Mouse (Mus musculus) heart, embryonic 16.5 days (tissue): ENCODE measurements around the gene Card6. TPM values are rescaled to one million over a fixed set of nuclear protein-coding genes. Genes with fewer than 3 reads are reported as not detected.

Source experiments
- ATAC-seq: fragments of 200-750 bp; cut with Nextera tagmentation; replicated peaks from 2 replicates; pipeline ENCODE4 v1.8.0; 2017; ENCODE audit warnings: moderate number of reproducible peaks; ENCODE audit not compliant: insufficient read depth, low FRiP score; ENCODE audit errors: extremely low read depth
- H3K27ac ChIP-seq: fragments of 300-500 bp; sonication (generic); 2 replicates; pipeline ENCODE4 v1.5.1; 2014; ENCODE audit warnings: mild to moderate bottlenecking, low read length, control low read depth, moderate library complexity
- H3K27me3 ChIP-seq: fragments of 300-500 bp; sonication (generic); 2 replicates; pipeline ENCODE4 v1.6.1; 2014; ENCODE audit warnings: low read length, mixed read lengths; ENCODE audit not compliant: control insufficient read depth, insufficient read depth
- H3K36me3 ChIP-seq: fragments of 300-500 bp; sonication (generic); 2 replicates; pipeline ENCODE4 v1.6.1; 2014; ENCODE audit not compliant: control insufficient read depth, insufficient read depth
- H3K4me1 ChIP-seq: fragments of 300-500 bp; sonication (generic); 2 replicates; pipeline ENCODE4 v1.6.1; 2014; ENCODE audit warnings: low read length, mixed read lengths; ENCODE audit not compliant: control insufficient read depth, insufficient read depth
- H3K4me2 ChIP-seq: fragments of 300-500 bp; sonication (generic); 2 replicates; pipeline ENCODE4 v1.6.1; 2014; ENCODE audit warnings: low read depth, mild to moderate bottlenecking, control low read depth, low read length
- H3K4me3 ChIP-seq: fragments of 300-500 bp; sonication (generic); 2 replicates; pipeline ENCODE4 v1.5.1; 2014; ENCODE audit warnings: mild to moderate bottlenecking, control low read depth, low read length
- H3K9ac ChIP-seq: fragments of 300-500 bp; sonication (generic); 2 replicates; pipeline ENCODE4 v1.6.1; 2014; ENCODE audit warnings: low read length, control low read depth
- H3K9me3 ChIP-seq: fragments of 300-500 bp; sonication (generic); replicated peaks from 2 replicates; pipeline ENCODE4 v1.6.1; 2016; ENCODE audit warnings: low read length; ENCODE audit not compliant: control insufficient read depth
- WGBS: fragments of 180-500 bp; shearing (Covaris S2); extraction: QIAGEN DNeasy Blood & Tissue Kit; methylation state at CpG from one replicate; pipeline ENCODE4 v1.1.7; 2014; 5-methylcytosine and 5-hydroxymethylcytosine counted together
- polyA plus RNA-seq: library from polyadenylated mRNA; unstranded; fragments of >200 nt; fragmentation: Nextera tagmentation; extraction: Ambion mirVana; gene quantifications from 2 replicates; pipeline ENCODE4 v1.2.1, GENCODE M21; 2015

Card6 gene
- polyA plus RNA-seq, 1 experiment from 2014 or later = 1.9 TPM

- no peak for ATAC-seq
Observed at GRCm38 (mm10) chr15:5106293-5106692, 2.0 kb downstream of the Card6 start.

DNA sequence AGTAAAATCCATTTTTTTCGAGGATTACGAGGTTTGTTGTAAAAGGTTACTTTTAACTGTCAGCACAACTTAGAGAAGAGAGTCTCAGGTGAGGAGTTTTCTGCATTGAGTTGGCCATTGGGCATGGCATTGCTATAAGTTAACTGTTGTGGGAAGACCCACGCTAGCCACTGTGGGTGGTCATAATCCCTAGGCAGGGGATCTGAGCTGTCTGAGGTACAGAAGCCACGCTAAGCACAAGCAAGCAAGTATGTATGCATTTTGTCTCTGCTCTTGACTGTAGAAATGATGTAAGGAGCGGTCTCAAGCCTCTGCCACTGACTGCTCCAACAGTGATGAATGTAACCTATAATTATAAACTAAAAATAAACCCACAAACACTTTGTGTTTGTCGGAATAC is 2.4 kb downstream of the Card6 start:
- no peak overlapping the region for H3K27ac ChIP-seq
- 85% methylated on average over 6 of the region's 6 CpGs for WGBS
- H3K9ac ChIP-seq = no peak overlapping the region
- no peak overlapping the region for H3K4me3 ChIP-seq
- H3K4me2 ChIP-seq = no peak overlapping the region
- no peaks in the 10 kb centered on the region for H3K27me3 ChIP-seq
- no peak for ATAC-seq
- peaks cover 2% of the 10 kb centered on the region; the same call in 1 of the 2 replicates for H3K36me3 ChIP-seq
- no peaks in the 10 kb centered on the region for H3K4me1 ChIP-seq
- no peaks in the 10 kb centered on the region for H3K9me3 ChIP-seq

More at GRCm38 (mm10) chr15:5106293-5106692, 2.0 kb downstream of the Card6 start:
- no peak overlapping the region for H3K4me3 ChIP-seq
- no peak overlapping the region for H3K27ac ChIP-seq
- H3K9me3 ChIP-seq = no peaks in the 10 kb centered on the region
- 53% methylated on average over 2 of the region's 2 CpGs for WGBS
- H3K4me2 ChIP-seq = no peak overlapping the region
- H3K4me1 ChIP-seq = no peaks in the 10 kb centered on the region
- no peak overlapping the region for H3K9ac ChIP-seq
- H3K36me3 ChIP-seq = peaks cover 2% of the 10 kb centered on the region; the same call in 1 of the 2 replicates
- no peaks in the 10 kb centered on the region for H3K27me3 ChIP-seq

DNA sequence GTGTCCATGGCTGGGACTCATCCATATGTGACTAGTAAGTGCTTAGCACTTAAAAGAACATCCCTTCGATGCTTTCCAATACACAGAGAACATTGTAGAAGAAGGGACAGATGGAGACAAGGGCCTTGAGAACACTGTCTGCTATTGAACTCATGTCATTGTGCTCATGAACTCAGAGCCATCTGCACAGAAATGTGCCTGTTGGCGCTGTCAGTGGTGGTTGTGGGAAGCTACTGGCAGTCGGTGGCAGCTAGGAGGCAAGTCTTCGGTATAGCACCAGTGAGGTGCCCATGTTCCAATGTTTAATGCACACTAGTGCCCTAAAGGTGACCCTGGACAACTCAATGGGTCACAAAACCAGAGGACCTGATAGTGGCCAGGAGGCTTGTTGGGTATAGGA is 6.0 kb downstream of the Card6 start:
- H3K27me3 ChIP-seq = no peaks in the 10 kb centered on the region
- no peaks in the 10 kb centered on the region for H3K9me3 ChIP-seq
- no peaks in the 10 kb centered on the region for H3K4me1 ChIP-seq
- no peak overlapping the region for H3K4me2 ChIP-seq
- 92% methylated on average over 4 of the region's 4 CpGs for WGBS
- no peak overlapping the region for H3K9ac ChIP-seq
- ATAC-seq = no peak
- H3K4me3 ChIP-seq = no peak overlapping the region
- H3K27ac ChIP-seq = no peak overlapping the region
- peaks cover 2% of the 10 kb centered on the region for H3K36me3 ChIP-seq

DNA sequence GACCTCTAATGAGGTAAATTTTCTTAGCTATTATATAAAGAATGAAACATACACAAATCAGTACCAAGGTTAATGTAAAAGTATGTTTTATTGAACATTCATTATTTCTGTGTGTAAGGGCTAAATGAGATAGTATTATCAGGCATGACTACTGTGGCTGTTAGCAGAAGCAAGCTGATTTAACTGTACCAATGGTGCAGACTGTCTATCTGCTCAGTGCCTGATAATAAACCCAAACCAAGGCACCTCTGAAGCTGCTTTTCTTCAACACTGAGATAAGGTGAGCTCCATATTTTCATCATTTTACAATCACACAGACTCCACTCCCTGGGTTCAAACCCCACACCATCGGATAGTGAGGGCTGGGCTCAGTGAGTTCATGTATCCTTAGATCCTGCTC is 11.0 kb downstream of the Card6 start:
- Histone ChIP-seq H3K36me3 (no peaks in the 10 kb centered on the region; the same call in 1 of the 2 replicates), H3K27ac (no peak overlapping the region), H3K4me3 (no peak overlapping the region), H3K27me3 (no peaks in the 10 kb centered on the region), H3K9ac (no peak overlapping the region), H3K4me1 (no peaks in the 10 kb centered on the region), H3K4me2 (no peak overlapping the region), H3K9me3 (peaks cover 3% of the 10 kb centered on the region; the same call in 1 of the 2 replicates)
- 86% methylated on average over 1 of the region's 1 CpGs for WGBS
- no peak for ATAC-seq

- H3K4me2 ChIP-seq = no peak overlapping the region
- no peaks in the 10 kb centered on the region for H3K27me3 ChIP-seq
- no peaks in the 10 kb centered on the region; the same call in 1 of the 2 replicates for H3K36me3 ChIP-seq
- no peaks in the 10 kb centered on the region for H3K4me1 ChIP-seq
- no peak overlapping the region for H3K27ac ChIP-seq
- ATAC-seq = no peak
- H3K4me3 ChIP-seq = no peak overlapping the region
- H3K9ac ChIP-seq = no peak overlapping the region
- H3K9me3 ChIP-seq = peaks cover 3% of the 10 kb centered on the region; the same call in 1 of the 2 replicates
- WGBS = 84% methylated on average over 11 of the region's 11 CpGs
Observed at GRCm38 (mm10) chr15:5095534-5096301, 12.6 kb downstream of the Card6 start.

DNA sequence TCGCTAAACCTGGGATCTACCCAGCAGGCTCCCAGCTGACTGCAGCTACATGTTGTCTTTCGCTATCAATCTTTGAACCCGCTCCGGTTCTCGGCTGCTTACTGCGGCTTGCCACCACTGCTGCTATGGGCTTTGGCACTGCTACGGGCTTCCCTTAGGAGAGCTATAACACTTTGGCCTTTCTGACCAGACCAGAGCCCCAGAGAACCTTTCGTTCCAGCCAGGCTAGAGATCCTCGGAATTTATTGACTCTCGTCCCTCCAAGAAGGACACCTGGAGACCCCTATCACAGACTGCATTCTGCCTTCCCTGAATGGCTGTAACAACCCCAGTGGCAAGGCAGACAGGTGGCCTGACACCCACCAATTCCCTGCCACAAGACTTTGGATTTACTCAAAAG is 18.2 kb downstream of the Card6 start:
- Histone ChIP-seq H3K9me3 (peaks cover 2% of the 10 kb centered on the region; the same call in 1 of the 2 replicates), H3K4me3 (no peak overlapping the region), H3K27ac (no peak overlapping the region), H3K27me3 (no peaks in the 10 kb centered on the region), H3K9ac (no peak overlapping the region), H3K4me1 (no peaks in the 10 kb centered on the region), H3K36me3 (no peaks in the 10 kb centered on the region), H3K4me2 (no peak overlapping the region)
- ATAC-seq = no peak
- 87% methylated on average over 10 of the region's 10 CpGs for WGBS

- Histone ChIP-seq H3K27ac (no peak overlapping the region), H3K27me3 (no peaks in the 10 kb centered on the region), H3K4me3 (no peak overlapping the region), H3K4me1 (no peaks in the 10 kb centered on the region), H3K9ac (no peak overlapping the region), H3K36me3 (no peaks in the 10 kb centered on the region), H3K4me2 (no peak overlapping the region), H3K9me3 (no peaks in the 10 kb centered on the region)
- no peak for ATAC-seq
- 67% methylated on average over 7 of the region's 7 CpGs for WGBS
Observed at GRCm38 (mm10) chr15:5088850-5089608, 19.3 kb downstream of the Card6 start.

DNA sequence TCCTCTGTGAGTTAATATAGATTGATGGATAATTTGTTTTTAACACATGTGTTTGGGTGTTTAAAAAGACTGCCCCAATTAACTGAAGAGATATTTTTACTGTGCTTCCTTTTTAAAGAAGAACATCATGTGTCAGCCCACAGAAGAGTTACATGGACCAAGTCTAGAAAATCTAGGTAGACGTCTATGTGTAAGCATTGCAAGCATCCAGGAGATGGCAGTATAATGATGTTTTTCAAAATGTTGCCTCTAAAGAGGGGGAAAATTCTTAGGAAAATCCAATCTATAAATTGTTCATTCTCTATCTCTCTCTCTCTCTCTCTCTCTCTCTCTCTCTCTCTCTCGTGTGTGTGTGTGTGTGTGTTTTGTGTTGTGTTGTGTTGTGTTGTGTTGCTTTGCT is 22.2 kb downstream of the Card6 start:
- H3K4me1 ChIP-seq = no peaks in the 10 kb centered on the region
- no peaks in the 10 kb centered on the region for H3K27me3 ChIP-seq
- H3K27ac ChIP-seq = no peak overlapping the region
- no peaks in the 10 kb centered on the region for H3K9me3 ChIP-seq
- H3K9ac ChIP-seq = no peak overlapping the region
- ATAC-seq = no peak
- H3K36me3 ChIP-seq = no peaks in the 10 kb centered on the region
- 0% methylated on average over 2 of the region's 2 CpGs for WGBS
- H3K4me2 ChIP-seq = no peak overlapping the region
- no peak overlapping the region for H3K4me3 ChIP-seq

- WGBS = 61% methylated on average over 1 of the region's 1 CpGs
- Histone ChIP-seq H3K4me3 (no peak overlapping the region), H3K4me1 (no peaks in the 10 kb centered on the region), H3K9me3 (no peaks in the 10 kb centered on the region), H3K36me3 (no peaks in the 10 kb centered on the region), H3K4me2 (no peak overlapping the region), H3K27ac (no peak overlapping the region), H3K9ac (no peak overlapping the region), H3K27me3 (no peaks in the 10 kb centered on the region)
- no peak for ATAC-seq
Observed at GRCm38 (mm10) chr15:5081235-5081634, 27.1 kb downstream of the Card6 start.
